Mouse (Mus musculus): ENCODE measurements around the gene Gm6793. TPM values are rescaled to one million over a fixed set of nuclear protein-coding genes. Genes with fewer than 3 reads are reported as not detected.

Gm6793 gene
- polyA plus RNA-seq, 1 experiment from 2014 or later: not detected

Other genes with a start within 250 kb of the Gm6793 start
- gene Cfdp1, start 160.7 kb downstream of the Gm6793 start, polyA plus RNA-seq (2015; fragmentation: Nextera tagmentation; extraction: Ambion mirVana): 63.2 and 67.8 TPM in 2 replicates
- 4.2 and 4.4 TPM in 2 replicates for gene Tmem170, start 138.3 kb downstream of the Gm6793 start, polyA plus RNA-seq (2015; fragmentation: Nextera tagmentation; extraction: Ambion mirVana)
- 0.04 TPM in 1 of 2 replicates, not detected in the other for gene Chst5, start 104.6 kb downstream of the Gm6793 start, polyA plus RNA-seq (2015; fragmentation: Nextera tagmentation; extraction: Ambion mirVana)
- 1.6 and 1.8 TPM in 2 replicates for gene Tmem231, start 81.2 kb downstream of the Gm6793 start, polyA plus RNA-seq (2015; fragmentation: Nextera tagmentation; extraction: Ambion mirVana)
- 195 and 201 TPM in 2 replicates for gene Gabarapl2, start 74.3 kb downstream of the Gm6793 start, polyA plus RNA-seq (2015; fragmentation: Nextera tagmentation; extraction: Ambion mirVana)
- gene Adat1, start 22.7 kb downstream of the Gm6793 start, polyA plus RNA-seq (2015; fragmentation: Nextera tagmentation; extraction: Ambion mirVana): 3.0 and 3.3 TPM in 2 replicates
- 69.5 and 77.5 TPM in 2 replicates for gene Kars, start 3.7 kb downstream of the Gm6793 start, polyA plus RNA-seq (2015; fragmentation: Nextera tagmentation; extraction: Ambion mirVana)
- gene Terf2ip, start 3.6 kb downstream of the Gm6793 start, polyA plus RNA-seq (2015; fragmentation: Nextera tagmentation; extraction: Ambion mirVana): 5.1 and 5.9 TPM in 2 replicates

Measured in liver, embryonic 16.5 days (tissue).